Mouse (Mus musculus): ENCODE measurements at regions not wholly inside any gene's neighbourhood (a gene's known extent, or its start where the extent isn't known, plus 50 kb on each side); places are given as distances from the start of the nearest gene placed in this dataset.

DNA sequence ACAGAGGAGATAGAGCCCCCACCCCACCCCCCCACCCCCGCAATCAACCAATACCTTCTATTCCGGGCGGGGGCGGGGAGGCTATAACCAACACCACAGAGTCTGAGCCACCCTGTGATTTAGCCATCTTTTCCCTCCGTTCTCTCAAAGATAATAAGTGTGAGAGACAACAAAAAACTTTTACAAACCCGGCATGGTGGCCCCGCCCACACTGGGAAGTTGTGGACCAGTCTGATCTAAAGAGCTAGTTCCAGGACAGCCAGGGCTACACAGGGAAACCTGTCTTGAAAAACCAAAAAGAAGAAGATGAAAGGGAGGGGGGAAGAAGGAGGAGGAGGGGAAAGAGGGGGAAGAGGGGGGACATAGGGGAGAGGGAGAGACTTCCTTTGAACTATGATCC lies 67.7 kb downstream of the Lao1 start:
- no peaks in the 10 kb centered on the region for H3K36me3 ChIP-seq (ENCODE audit: control insufficient read depth, insufficient read depth)
- no peaks in the 10 kb centered on the region for H3K79me2 ChIP-seq (ENCODE audit: control insufficient read depth, insufficient read depth)
- no peak overlapping the region for H3ac ChIP-seq (ENCODE audit: control insufficient read depth, insufficient read length, low read depth)
- H3K79me3 ChIP-seq (ENCODE audit: low read depth) = no peaks in the 10 kb centered on the region
- no peaks in the 10 kb centered on the region for H3K27me3 ChIP-seq (ENCODE audit: control insufficient read depth, insufficient read depth, insufficient read length)
- H3K4me3 ChIP-seq (ENCODE audit: insufficient read depth, poor library complexity, severe bottlenecking) = no peak overlapping the region
- no peak for TF ChIP-seq MYOG (IDR thresholded peaks at IDR 0.05; ENCODE audit: control insufficient read depth, extremely low read depth, insufficient read length)
- TF ChIP-seq FOSL1 (IDR thresholded peaks at IDR 0.05; ENCODE audit: insufficient read depth, low read length, poor library complexity, severe bottlenecking) = no peak
- no peak for TF ChIP-seq CEBPB (IDR thresholded peaks at IDR 0.05; ENCODE audit: low read depth)
- no peak for TF ChIP-seq USF1 (IDR thresholded peaks at IDR 0.05; ENCODE audit: low read depth)
- no peak for TF ChIP-seq MAX (IDR thresholded peaks at IDR 0.05)
- TF ChIP-seq MYOD1 (IDR thresholded peaks at IDR 0.05; ENCODE audit: control insufficient read depth, insufficient read length, low read depth) = no peak
- TF ChIP-seq CTCF (IDR thresholded peaks at IDR 0.05; ENCODE audit: control insufficient read depth, insufficient read depth, insufficient read length) = no peak

DNA sequence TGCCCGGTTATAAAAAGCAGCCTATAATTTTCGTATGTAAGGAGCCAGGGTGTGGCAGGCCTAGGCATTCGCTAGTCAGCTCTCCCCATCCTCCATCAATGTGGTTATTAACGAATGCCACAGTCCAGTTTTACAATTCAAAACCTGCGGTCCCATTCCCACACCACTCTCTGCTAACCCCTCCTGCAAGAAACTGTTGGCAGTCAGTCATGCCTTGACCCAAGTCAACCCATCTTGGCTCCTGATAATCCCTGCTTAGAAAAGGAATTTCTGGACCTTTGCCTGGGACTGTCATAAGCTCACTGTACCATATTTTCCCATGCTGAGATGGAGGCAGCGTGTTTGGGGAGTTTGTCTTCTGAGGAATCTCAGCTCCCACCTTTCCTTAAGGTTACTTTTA lies 68.4 kb downstream of the Lao1 start:
- Histone ChIP-seq H3K27me3 (ENCODE audit: control insufficient read depth, insufficient read depth, insufficient read length) (no peaks in the 10 kb centered on the region), H3K79me3 (ENCODE audit: low read depth) (no peaks in the 10 kb centered on the region), H3K36me3 (ENCODE audit: control insufficient read depth, insufficient read depth) (no peaks in the 10 kb centered on the region), H3K4me3 (ENCODE audit: insufficient read depth, poor library complexity, severe bottlenecking) (no peak overlapping the region), H3K79me2 (ENCODE audit: control insufficient read depth, insufficient read depth) (no peaks in the 10 kb centered on the region), H3ac (ENCODE audit: control insufficient read depth, insufficient read length, low read depth) (no peak overlapping the region)
- TF ChIP-seq MYOG (IDR thresholded peaks at IDR 0.05; ENCODE audit: control insufficient read depth, extremely low read depth, insufficient read length) = no peak
- TF ChIP-seq FOSL1 (IDR thresholded peaks at IDR 0.05; ENCODE audit: insufficient read depth, low read length, poor library complexity, severe bottlenecking) = no peak
- no peak for TF ChIP-seq MAX (IDR thresholded peaks at IDR 0.05)
- TF ChIP-seq CEBPB (IDR thresholded peaks at IDR 0.05; ENCODE audit: low read depth) = no peak
- no peak for TF ChIP-seq MYOD1 (IDR thresholded peaks at IDR 0.05; ENCODE audit: control insufficient read depth, insufficient read length, low read depth)
- TF ChIP-seq USF1 (IDR thresholded peaks at IDR 0.05; ENCODE audit: low read depth) = no peak

DNA sequence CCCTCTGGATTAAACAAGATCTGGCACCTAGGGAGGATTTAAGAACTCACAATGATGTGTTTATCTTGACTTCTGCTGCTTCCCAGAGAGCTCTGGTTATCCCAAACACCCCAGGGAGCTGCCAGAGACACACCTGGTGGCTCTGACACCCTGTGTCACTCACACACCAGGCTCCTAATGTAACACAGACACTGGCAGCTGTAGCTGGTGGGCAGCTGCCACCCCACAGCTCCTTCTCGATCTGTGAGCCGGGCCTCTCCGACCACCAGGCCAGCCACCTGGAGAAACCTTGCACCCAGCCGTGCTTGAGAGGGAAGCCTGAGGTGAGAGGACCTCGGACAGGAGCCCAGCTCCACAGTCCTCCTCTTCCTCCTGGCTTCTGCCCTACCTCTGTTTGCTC lies 69.5 kb downstream of the Lao1 start:
- Histone ChIP-seq H3K4me3 (ENCODE audit: insufficient read depth, poor library complexity, severe bottlenecking) (no peak overlapping the region), H3ac (ENCODE audit: control insufficient read depth, insufficient read length, low read depth) (no peak overlapping the region), H3K79me3 (ENCODE audit: low read depth) (no peaks in the 10 kb centered on the region), H3K79me2 (ENCODE audit: control insufficient read depth, insufficient read depth) (no peaks in the 10 kb centered on the region), H3K36me3 (ENCODE audit: control insufficient read depth, insufficient read depth) (no peaks in the 10 kb centered on the region), H3K27me3 (ENCODE audit: control insufficient read depth, insufficient read depth, insufficient read length) (no peaks in the 10 kb centered on the region)
- no peak for TF ChIP-seq FOSL1 (IDR thresholded peaks at IDR 0.05; ENCODE audit: insufficient read depth, low read length, poor library complexity, severe bottlenecking)

DNA sequence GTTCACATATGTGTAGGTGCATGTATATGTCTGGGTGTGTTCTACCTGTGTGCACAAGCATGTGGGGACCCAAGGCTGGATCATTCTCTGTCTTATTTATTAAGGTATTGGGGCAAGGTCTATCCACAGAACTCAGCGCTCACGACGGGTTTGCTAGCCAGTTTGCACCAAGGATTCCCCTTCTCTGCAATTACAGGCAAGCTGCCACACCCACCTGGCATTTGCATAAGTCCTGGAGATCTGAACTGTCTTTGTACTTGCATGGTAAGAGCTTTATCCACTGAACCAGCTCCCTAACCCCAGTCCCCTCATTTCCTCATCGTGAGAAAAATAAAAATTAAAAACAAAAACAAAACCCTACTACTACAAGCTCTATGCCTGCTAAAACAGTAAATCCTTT lies 71.6 kb downstream of the Lao1 start:
- Histone ChIP-seq H3ac (ENCODE audit: control insufficient read depth, insufficient read length, low read depth) (no peak overlapping the region), H3K36me3 (ENCODE audit: control insufficient read depth, insufficient read depth) (no peaks in the 10 kb centered on the region), H3K27me3 (ENCODE audit: control insufficient read depth, insufficient read depth, insufficient read length) (no peaks in the 10 kb centered on the region), H3K4me3 (ENCODE audit: insufficient read depth, poor library complexity, severe bottlenecking) (no peak overlapping the region), H3K79me3 (ENCODE audit: low read depth) (no peaks in the 10 kb centered on the region), H3K79me2 (ENCODE audit: control insufficient read depth, insufficient read depth) (no peaks in the 10 kb centered on the region)
- TF ChIP-seq CTCF (IDR thresholded peaks at IDR 0.05; ENCODE audit: control insufficient read depth, insufficient read depth, insufficient read length) = no peak
- TF ChIP-seq MAX (IDR thresholded peaks at IDR 0.05) = no peak
- TF ChIP-seq MYOD1 (IDR thresholded peaks at IDR 0.05; ENCODE audit: control insufficient read depth, insufficient read length, low read depth) = no peak
- no peak for TF ChIP-seq USF1 (IDR thresholded peaks at IDR 0.05; ENCODE audit: low read depth)
- no peak for TF ChIP-seq CEBPB (IDR thresholded peaks at IDR 0.05; ENCODE audit: low read depth)
- TF ChIP-seq FOSL1 (IDR thresholded peaks at IDR 0.05; ENCODE audit: insufficient read depth, low read length, poor library complexity, severe bottlenecking) = no peak

DNA sequence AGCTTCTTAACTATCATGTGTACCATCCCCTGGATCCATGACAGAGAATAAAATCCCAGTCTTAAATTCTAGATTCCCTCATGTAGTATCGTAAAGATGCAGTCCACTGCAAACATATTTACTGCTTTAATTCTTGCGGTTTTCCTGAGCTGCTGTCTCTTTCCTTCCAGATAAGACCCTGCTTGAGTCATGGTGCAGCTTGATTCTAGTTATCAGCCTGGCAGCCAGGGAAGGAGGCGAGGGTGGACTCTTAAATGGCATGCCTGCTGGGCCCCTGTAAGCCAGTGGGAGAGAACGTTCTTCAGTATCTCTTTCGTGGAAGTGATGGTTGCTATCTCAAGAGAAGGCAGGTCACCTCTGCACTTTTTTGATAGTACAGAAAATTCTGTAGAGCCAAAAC lies 71.9 kb upstream of the Slc2a1 start:
- Histone ChIP-seq H3K36me3 (ENCODE audit: control insufficient read depth, insufficient read depth) (no peaks in the 10 kb centered on the region), H3K79me3 (ENCODE audit: low read depth) (no peaks in the 10 kb centered on the region), H3K27me3 (ENCODE audit: control insufficient read depth, insufficient read depth, insufficient read length) (no peaks in the 10 kb centered on the region), H3ac (ENCODE audit: control insufficient read depth, insufficient read length, low read depth) (no peak overlapping the region), H3K79me2 (ENCODE audit: control insufficient read depth, insufficient read depth) (no peaks in the 10 kb centered on the region), H3K4me3 (ENCODE audit: insufficient read depth, poor library complexity, severe bottlenecking) (no peak overlapping the region)
- TF ChIP-seq USF1 (IDR thresholded peaks at IDR 0.05; ENCODE audit: low read depth) (no peak), MYOD1 (IDR thresholded peaks at IDR 0.05; ENCODE audit: control insufficient read depth, insufficient read length, low read depth) (no peak), MAX (IDR thresholded peaks at IDR 0.05) (no peak), CEBPB (IDR thresholded peaks at IDR 0.05; ENCODE audit: low read depth) (no peak), MYOG (IDR thresholded peaks at IDR 0.05; ENCODE audit: control insufficient read depth, extremely low read depth, insufficient read length) (no peak), CTCF (IDR thresholded peaks at IDR 0.05; ENCODE audit: control insufficient read depth, insufficient read depth, insufficient read length) (no peak), FOSL1 (IDR thresholded peaks at IDR 0.05; ENCODE audit: insufficient read depth, low read length, poor library complexity, severe bottlenecking) (no peak)

DNA sequence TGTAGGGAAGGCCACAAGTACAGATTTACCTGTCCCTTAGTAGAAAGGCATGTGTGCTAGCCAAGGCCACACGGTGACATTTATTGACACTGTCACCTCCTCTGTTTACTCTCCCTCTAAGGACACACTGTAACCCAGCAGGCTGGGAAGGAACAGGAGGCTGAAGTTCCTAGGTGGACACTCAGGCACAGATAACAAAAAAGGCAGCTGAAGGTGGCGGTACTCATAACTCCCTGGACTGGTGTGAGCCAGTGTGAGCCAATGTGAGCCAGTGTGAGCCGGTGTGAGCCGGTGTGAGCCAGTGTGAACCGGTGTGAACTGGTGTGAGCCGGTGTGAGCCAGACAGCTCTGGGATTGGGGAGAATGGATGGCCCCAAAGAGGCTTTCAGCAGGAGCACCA lies 68.5 kb upstream of the Slc2a1 start:
- Histone ChIP-seq H3K79me2 (ENCODE audit: control insufficient read depth, insufficient read depth) (no peaks in the 10 kb centered on the region), H3ac (ENCODE audit: control insufficient read depth, insufficient read length, low read depth) (no peak overlapping the region), H3K36me3 (ENCODE audit: control insufficient read depth, insufficient read depth) (no peaks in the 10 kb centered on the region), H3K79me3 (ENCODE audit: low read depth) (no peaks in the 10 kb centered on the region), H3K4me3 (ENCODE audit: insufficient read depth, poor library complexity, severe bottlenecking) (no peak overlapping the region), H3K27me3 (ENCODE audit: control insufficient read depth, insufficient read depth, insufficient read length) (no peaks in the 10 kb centered on the region)
- TF ChIP-seq MYOG (IDR thresholded peaks at IDR 0.05; ENCODE audit: control insufficient read depth, extremely low read depth, insufficient read length) (no peak), MAX (IDR thresholded peaks at IDR 0.05) (no peak), MYOD1 (IDR thresholded peaks at IDR 0.05; ENCODE audit: control insufficient read depth, insufficient read length, low read depth) (no peak), CTCF (IDR thresholded peaks at IDR 0.05; ENCODE audit: control insufficient read depth, insufficient read depth, insufficient read length) (no peak), FOSL1 (IDR thresholded peaks at IDR 0.05; ENCODE audit: insufficient read depth, low read length, poor library complexity, severe bottlenecking) (no peak), USF1 (IDR thresholded peaks at IDR 0.05; ENCODE audit: low read depth) (no peak), CEBPB (IDR thresholded peaks at IDR 0.05; ENCODE audit: low read depth) (no peak)

Data from C2C12 (cell line).